Mouse (Mus musculus) ES-E14 (cell line): ENCODE data around the gene Epp13. TPM values are rescaled to one million over a fixed set of nuclear protein-coding genes. Genes with fewer than 3 reads are reported as not detected.
A peak's percentile ranks its signal among the peaks of the same experiment; 100 is the strongest.

Experiments
- DNase-seq: peaks from one replicate; pipeline ENCODE4 v3.0.0-alpha.2; 2013; ENCODE audit warnings: low read depth, low spot score
- H3K27ac ChIP-seq: 2 replicates; pipeline ENCODE4 v1.5.1; 2012; ENCODE audit warnings: low read depth, mild to moderate bottlenecking, low read length, moderate library complexity, mixed read lengths; ENCODE audit not compliant: poor library complexity, insufficient read depth, severe bottlenecking
- H3K36me3 ChIP-seq: 2 replicates; pipeline ENCODE4 v1.6.1; 2012; ENCODE audit warnings: mild to moderate bottlenecking, low read length, moderate library complexity, mixed read lengths; ENCODE audit not compliant: control insufficient read depth, poor library complexity, insufficient read depth, severe bottlenecking
- H3K4me1 ChIP-seq, 2 experiments: fragments of 150-350 bp in 1 of 2; sonication (generic) in 1 of 2; 2 replicates each; pipeline ENCODE4 v1.6.1; 2012; ENCODE audit warnings: low read length in 2 of 2, mild to moderate bottlenecking in 1 of 2, mixed read lengths in 1 of 2; ENCODE audit not compliant: control insufficient read depth in 2 of 2, insufficient read depth in 2 of 2, poor library complexity in 1 of 2
- H3K4me3 ChIP-seq, 2 experiments: fragments of 150-350 bp in 1 of 2; sonication (generic) in 1 of 2; 2 replicates each; pipeline ENCODE4 v1.5.1; 2012; ENCODE audit warnings: low read length in 2 of 2, low read depth in 1 of 2, mild to moderate bottlenecking in 1 of 2, mixed read lengths in 1 of 2; ENCODE audit not compliant: insufficient read depth in 1 of 2, poor library complexity in 1 of 2, severe bottlenecking in 1 of 2
- H3K9ac ChIP-seq: 2 replicates; pipeline ENCODE4 v1.6.1; 2012; ENCODE audit warnings: low read depth, mild to moderate bottlenecking, low read length, mixed read lengths; ENCODE audit not compliant: poor library complexity, insufficient read depth, severe bottlenecking
- H3K9me3 ChIP-seq: fragments of 150-350 bp; sonication (generic); 2 replicates; pipeline ENCODE4 v1.6.1; 2012; ENCODE audit warnings: low read depth, mild to moderate bottlenecking, low read length; ENCODE audit not compliant: control insufficient read depth, insufficient read depth
- CHD2 ChIP-seq: IDR thresholded peaks from 2 replicates; pipeline ENCODE4 v1.6.1; 2014; ENCODE audit warnings: mild to moderate bottlenecking, low read depth, low read length, inconsistent platforms
- HCFC1 ChIP-seq: IDR thresholded peaks from 2 replicates; pipeline ENCODE4 v1.6.1; 2012; ENCODE audit warnings: low read length, inconsistent platforms, borderline replicate concordance; ENCODE audit not compliant: insufficient read depth
- MAFK ChIP-seq: IDR thresholded peaks from 2 replicates; pipeline ENCODE4 v1.6.1; 2014; ENCODE audit warnings: mild to moderate bottlenecking, low read depth, low read length, inconsistent platforms; ENCODE audit not compliant: insufficient read depth
- ZC3H11A ChIP-seq: IDR thresholded peaks from 2 replicates; pipeline ENCODE4 v1.6.1; 2012; ENCODE audit warnings: low read depth, mild to moderate bottlenecking, inconsistent platforms, low read length, borderline replicate concordance
- ZNF384 ChIP-seq: IDR thresholded peaks from 2 replicates; pipeline ENCODE4 v1.6.1; 2012; ENCODE audit warnings: low read depth, low read length, inconsistent platforms
- in situ Hi-C, 2 experiments: fragments of 600-800 bp; cut with MboI; formaldehyde crosslinking; loops; one replicate each; pipeline ENCODE4 v1.15.1; 2025; ENCODE audit warnings: low sequenced_read_pairs in 2 of 2, inconsistent platforms in 1 of 2; ENCODE audit not compliant: unreplicated experiment in 2 of 2
- total RNA-seq: library from RNA; depleted of rRNA; stranded (reverse); fragments of 300-350 nt; gene quantifications from 2 replicates; pipeline ENCODE4 v1.2.3, GENCODE M21; 2012

The Epp13 gene
- total RNA-seq, 1 experiment = 12.4 TPM

- Histone ChIP-seq H3K9ac (peak overlapping the region; percentile 80), H3K9me3 (no peaks in the 10 kb centered on the region), H3K4me1 (peaks cover 3 to 5% of the 10 kb centered on the region in 2 experiments; a peak in 2 of 4 replicates), H3K27ac (peak overlapping the region; percentile 40; the same call in 1 of the 2 replicates), H3K36me3 (no peaks in the 10 kb centered on the region), H3K4me3 (peak overlapping the region; percentile 72 to 78)
- TF ChIP-seq ZC3H11A (no peak), HCFC1 (peak; percentile 96), ZNF384 (no peak)
- in situ Hi-C loops = no loop called here
- DNase-seq = peak; percentile 86
Measured at GRCm38 (mm10) chr7:6283451-6284075, 31.1 kb downstream of the Epp13 start.

GRCm38 (mm10) chr7:6284442-6285012 lies 32.0 kb downstream of the Epp13 start:
- H3K4me3 ChIP-seq = no peak overlapping the region
- DNase-seq = no peak
- peaks cover 3 to 5% of the 10 kb centered on the region in 2 experiments; a peak in 2 of 4 replicates for H3K4me1 ChIP-seq
- no peaks in the 10 kb centered on the region for H3K9me3 ChIP-seq
- in situ Hi-C loops = no loop called here
- no peak overlapping the region for H3K27ac ChIP-seq
- TF ChIP-seq MAFK = no peak
- H3K36me3 ChIP-seq = no peaks in the 10 kb centered on the region
- no peak overlapping the region for H3K9ac ChIP-seq

GRCm38 (mm10) chr7:6285366-6285765 lies 32.9 kb downstream of the Epp13 start:
- H3K9me3 ChIP-seq = no peaks in the 10 kb centered on the region
- peak overlapping the region in 1 of 2 experiments; percentile 88; a peak in 2 of 4 replicates for H3K4me3 ChIP-seq
- no peak for DNase-seq
- H3K4me1 ChIP-seq = peaks cover 3 to 5% of the 10 kb centered on the region in 2 experiments; a peak in 2 of 4 replicates
- no peak overlapping the region for H3K9ac ChIP-seq
- no peaks in the 10 kb centered on the region for H3K36me3 ChIP-seq
- no peak overlapping the region for H3K27ac ChIP-seq
- no peak for TF ChIP-seq ZC3H11A
- no peak for TF ChIP-seq HCFC1
- TF ChIP-seq ZNF384 = no peak
- no peak for TF ChIP-seq CHD2
- no peak for TF ChIP-seq MAFK
- in situ Hi-C loops = no loop called here

GRCm38 (mm10) chr7:6285842-6286705 lies 33.6 kb downstream of the Epp13 start, which contains the start of gene Zfp667:
Gene Zfp667 (plus strand): TSS chr7:6286579.
- in situ Hi-C loops = no loop called here
- peak; percentile 98 for DNase-seq
- H3K27ac ChIP-seq = no peak within 1 kb of the TSS; the same call in 1 of the 2 replicates

More at GRCm38 (mm10) chr7:6285842-6286705, 33.6 kb downstream of the Epp13 start, which contains the start of gene Zfp667:
- peak within 1 kb of the TSS; percentile 72 for H3K9ac ChIP-seq
- no peaks in the 10 kb centered on the region for H3K9me3 ChIP-seq
- peaks cover 3 to 5% of the 10 kb centered on the region in 2 experiments; a peak in 2 of 4 replicates for H3K4me1 ChIP-seq
- TF ChIP-seq ZNF384 (no peak), MAFK (no peak), CHD2 (no peak), ZC3H11A (no peak), HCFC1 (no peak)
- H3K4me3 ChIP-seq = peak within 1 kb of the TSS; percentile 70 to 88
- H3K36me3 ChIP-seq = no peaks in the 10 kb centered on the region
